Mouse (Mus musculus) embryonic fibroblast, embryonic 13.5 days (primary cell): Measurements from ENCODE around the gene Mterf1a. TPM values are rescaled to one million over a fixed set of nuclear protein-coding genes. Genes with fewer than 3 reads are reported as not detected.
"Not testable (repeated sequence)": the region's sequence is repeated elsewhere in the genome, so short reads cannot be mapped to it uniquely, and the experiment has no call there.

Experiments used
- H3K27ac ChIP-seq: 2 replicates; pipeline ENCODE4 v1.5.1; 2012; ENCODE audit warnings: low read length, control low read depth, inconsistent platforms; ENCODE audit not compliant: insufficient read depth
- H3K4me1 ChIP-seq: 2 replicates; pipeline ENCODE4 v1.6.1; 2011; ENCODE audit warnings: low read length; ENCODE audit not compliant: control insufficient read depth, insufficient read depth
- H3K4me3 ChIP-seq: 2 replicates; pipeline ENCODE4 v1.5.1; 2011; ENCODE audit warnings: mild to moderate bottlenecking, control low read depth, low read length; ENCODE audit not compliant: insufficient read depth
- CTCF ChIP-seq: IDR thresholded peaks from 2 replicates; pipeline ENCODE4 v1.5.1; 2011; ENCODE audit warnings: mild to moderate bottlenecking, control low read depth, low read length, moderate library complexity, borderline replicate concordance; ENCODE audit not compliant: insufficient read depth
- POLR2A ChIP-seq: IDR thresholded peaks from 2 replicates; pipeline ENCODE4 v1.6.1; 2011; ENCODE audit warnings: low read depth, mild to moderate bottlenecking, control low read depth, low read length, moderate library complexity
- polyA plus RNA-seq: library from polyadenylated mRNA; stranded (reverse); fragments of >200 nt; gene quantifications from 2 replicates; pipeline ENCODE4 v1.2.4, GENCODE M21; 2011; ENCODE audit warnings: low read depth; ENCODE audit not compliant: missing spikeins, insufficient read length

The Mterf1a gene
- polyA plus RNA-seq, result 4.4 and 6.4 TPM in 2 replicates

- H3K27ac ChIP-seq, H3K4me1 ChIP-seq: not testable (repeated sequence)
These were observed at the start of gene Mterf1a for GRCm38 (mm10) chr5:3893459-3894293. Gene Mterf1a, minus strand, starts transcription at chr5:3893933.

GRCm38 (mm10) chr5:3943169-3943568 lies 49.4 kb upstream of the Mterf1a start:
- H3K4me1 ChIP-seq, H3K4me3 ChIP-seq, H3K27ac ChIP-seq: not testable (repeated sequence)

More at GRCm38 (mm10) chr5:3893459-3894293, at the start of gene Mterf1a:
- H3K4me3 ChIP-seq, result peak within 1 kb of the TSS; percentile 66

GRCm38 (mm10) chr5:3941240-3941639 lies 47.5 kb upstream of the Mterf1a start:
- no peak overlapping the region for H3K27ac ChIP-seq
- no peaks in the 10 kb centered on the region for H3K4me1 ChIP-seq
- no peak overlapping the region for H3K4me3 ChIP-seq
- TF ChIP-seq POLR2A (no peak), CTCF (no peak)

- TF ChIP-seq CTCF (no peak), POLR2A (no peak)
These were observed 45.6 kb upstream of the Mterf1a start for GRCm38 (mm10) chr5:3939335-3939734.

GRCm38 (mm10) chr5:3938905-3939304 lies 45.2 kb upstream of the Mterf1a start:
- no peak overlapping the region for H3K4me3 ChIP-seq
- H3K4me1 ChIP-seq, result no peaks in the 10 kb centered on the region
- TF ChIP-seq POLR2A (no peak), CTCF (no peak)
- no peak overlapping the region for H3K27ac ChIP-seq

More at GRCm38 (mm10) chr5:3939335-3939734, 45.6 kb upstream of the Mterf1a start:
- H3K4me1 ChIP-seq, result no peaks in the 10 kb centered on the region
- H3K27ac ChIP-seq, result no peak overlapping the region
- H3K4me3 ChIP-seq, result no peak overlapping the region

- TF ChIP-seq POLR2A (no peak), CTCF (no peak)
- Histone ChIP-seq H3K4me3 (no peak overlapping the region), H3K27ac (no peak overlapping the region), H3K4me1 (no peaks in the 10 kb centered on the region)
These were observed 42.2 kb upstream of the Mterf1a start for GRCm38 (mm10) chr5:3935778-3936554.

GRCm38 (mm10) chr5:3935266-3935665 lies 41.5 kb upstream of the Mterf1a start:
- H3K4me1 ChIP-seq, result no peaks in the 10 kb centered on the region
- H3K27ac ChIP-seq, result no peak overlapping the region
- no peak overlapping the region for H3K4me3 ChIP-seq
- TF ChIP-seq CTCF (no peak), POLR2A (no peak)

GRCm38 (mm10) chr5:3933551-3933950 lies 39.8 kb upstream of the Mterf1a start:
- H3K4me1 ChIP-seq, result no peaks in the 10 kb centered on the region
- H3K4me3 ChIP-seq, result no peak overlapping the region
- no peak overlapping the region for H3K27ac ChIP-seq
- TF ChIP-seq CTCF (no peak), POLR2A (no peak)

- H3K4me3 ChIP-seq, result no peak overlapping the region
- no peaks in the 10 kb centered on the region for H3K4me1 ChIP-seq
- no peak overlapping the region for H3K27ac ChIP-seq
- TF ChIP-seq POLR2A, result no peak
- no peak for TF ChIP-seq CTCF
These were observed 37.9 kb upstream of the Mterf1a start for GRCm38 (mm10) chr5:3931636-3932035.

GRCm38 (mm10) chr5:3930760-3931159 lies 37.0 kb upstream of the Mterf1a start:
- Histone ChIP-seq H3K4me3 (no peak overlapping the region), H3K4me1 (no peaks in the 10 kb centered on the region), H3K27ac (no peak overlapping the region)
- TF ChIP-seq POLR2A (no peak), CTCF (no peak)
